Mouse (Mus musculus) midbrain, embryonic 15.5 days (tissue): ENCODE data around the gene Tmem273. TPM values are rescaled to one million over a fixed set of nuclear protein-coding genes. Genes with fewer than 3 reads are reported as not detected.

Experiments
- ATAC-seq: fragments of 200-750 bp; cut with Nextera tagmentation; replicated peaks from 2 replicates; pipeline ENCODE4 v1.8.0; 2017; ENCODE audit warnings: moderate TSS enrichment
- H3K27ac ChIP-seq: fragments of 300-500 bp; sonication (generic); 2 replicates; pipeline ENCODE4 v1.5.1; 2015; ENCODE audit warnings: mild to moderate bottlenecking, inconsistent platforms
- H3K27me3 ChIP-seq: fragments of 300-500 bp; sonication (generic); replicated peaks from 2 replicates; pipeline ENCODE4 v1.6.1; 2015; ENCODE audit warnings: inconsistent platforms
- H3K36me3 ChIP-seq: fragments of 300-500 bp; sonication (generic); replicated peaks from 2 replicates; pipeline ENCODE4 v1.6.1; 2015; ENCODE audit warnings: inconsistent platforms
- H3K4me1 ChIP-seq: fragments of 300-500 bp; sonication (generic); 2 replicates; pipeline ENCODE4 v1.6.1; 2015; ENCODE audit warnings: inconsistent platforms
- H3K4me2 ChIP-seq: fragments of 300-500 bp; sonication (generic); 2 replicates; pipeline ENCODE4 v1.6.1; 2015; ENCODE audit warnings: inconsistent platforms, mild to moderate bottlenecking, moderate library complexity
- H3K4me3 ChIP-seq: fragments of 300-500 bp; sonication (generic); 2 replicates; pipeline ENCODE4 v1.5.1; 2015; ENCODE audit warnings: mild to moderate bottlenecking, inconsistent platforms
- H3K9ac ChIP-seq: fragments of 300-500 bp; sonication (generic); 2 replicates; pipeline ENCODE4 v1.6.1; 2015; ENCODE audit warnings: mild to moderate bottlenecking, inconsistent platforms
- H3K9me3 ChIP-seq: fragments of 300-500 bp; sonication (generic); 2 replicates; pipeline ENCODE4 v1.6.1; 2016; ENCODE audit warnings: inconsistent platforms
- WGBS: fragments of 180-500 bp; shearing (Covaris S2); methylation state at CpG from one replicate; pipeline ENCODE4 v1.1.7; 2015; ENCODE audit warnings: mixed read lengths; 5-methylcytosine and 5-hydroxymethylcytosine counted together
- polyA plus RNA-seq: library from polyadenylated mRNA; unstranded; fragments of >200 nt; fragmentation: Nextera tagmentation; extraction: Ambion mirVana; gene quantifications from 2 replicates; pipeline ENCODE4 v1.2.1, GENCODE M21; 2015

Gene Tmem273
- polyA plus RNA-seq, 1 experiment from 2014 or later: 0.27 TPM

GRCm38 (mm10) chr14:32782866-32783265, 2.9 kb upstream of the Tmem273 start:
- Histone ChIP-seq H3K4me1 (no peaks in the 10 kb centered on the region), H3K27ac (no peak overlapping the region), H3K36me3 (no peaks in the 10 kb centered on the region), H3K9me3 (no peaks in the 10 kb centered on the region), H3K27me3 (no peaks in the 10 kb centered on the region), H3K4me2 (no peak overlapping the region), H3K4me3 (no peak overlapping the region), H3K9ac (no peak overlapping the region)
- 85% methylated on average over 4 of the region's 4 CpGs for WGBS
- no peak for ATAC-seq

DNA sequence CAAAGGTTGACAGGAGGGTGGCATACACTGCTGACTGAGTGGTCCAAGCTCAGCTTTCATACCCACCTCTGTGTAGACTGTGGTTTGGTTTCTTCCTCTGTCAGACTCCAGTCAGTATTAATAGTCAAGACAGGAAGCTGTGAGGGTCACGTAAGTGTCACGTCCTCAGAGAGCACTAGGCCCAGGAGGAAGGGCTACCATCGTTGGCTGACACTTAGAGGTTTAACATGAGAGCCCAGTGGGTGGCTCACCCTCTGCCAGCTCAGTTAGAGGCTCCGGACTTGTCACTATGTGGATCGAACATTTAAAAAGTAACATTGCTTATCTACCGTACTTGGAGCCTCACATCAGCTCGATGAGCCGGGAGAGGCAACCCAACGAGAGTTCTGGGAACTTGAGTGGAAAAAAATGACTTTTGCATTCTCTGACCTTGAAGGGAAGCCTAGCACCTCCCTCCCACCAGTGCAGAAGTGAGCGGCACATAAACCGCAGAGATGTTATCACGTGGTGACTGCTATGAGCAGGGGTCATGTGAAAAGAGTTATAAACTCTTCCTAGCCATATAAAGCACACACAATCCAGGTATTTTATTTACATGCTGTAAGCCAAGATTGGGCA, 1.5 kb upstream of the Tmem273 start:
- Histone ChIP-seq H3K4me3 (no peak overlapping the region), H3K4me2 (no peak overlapping the region), H3K9me3 (no peaks in the 10 kb centered on the region), H3K9ac (no peak overlapping the region), H3K4me1 (no peaks in the 10 kb centered on the region), H3K27ac (no peak overlapping the region), H3K27me3 (no peaks in the 10 kb centered on the region), H3K36me3 (no peaks in the 10 kb centered on the region)
- WGBS: 87% methylated on average over 12 of the region's 12 CpGs
- no peak for ATAC-seq

GRCm38 (mm10) chr14:32784748-32785134, 1.0 kb upstream of the Tmem273 start:
- Histone ChIP-seq H3K4me1 (no peaks in the 10 kb centered on the region), H3K36me3 (no peaks in the 10 kb centered on the region), H3K9ac (no peak overlapping the region), H3K27ac (no peak overlapping the region), H3K4me3 (no peak overlapping the region), H3K4me2 (no peak overlapping the region), H3K27me3 (no peaks in the 10 kb centered on the region), H3K9me3 (no peaks in the 10 kb centered on the region)
- WGBS: 81% methylated on average over 4 of the region's 4 CpGs
- no peak for ATAC-seq

DNA sequence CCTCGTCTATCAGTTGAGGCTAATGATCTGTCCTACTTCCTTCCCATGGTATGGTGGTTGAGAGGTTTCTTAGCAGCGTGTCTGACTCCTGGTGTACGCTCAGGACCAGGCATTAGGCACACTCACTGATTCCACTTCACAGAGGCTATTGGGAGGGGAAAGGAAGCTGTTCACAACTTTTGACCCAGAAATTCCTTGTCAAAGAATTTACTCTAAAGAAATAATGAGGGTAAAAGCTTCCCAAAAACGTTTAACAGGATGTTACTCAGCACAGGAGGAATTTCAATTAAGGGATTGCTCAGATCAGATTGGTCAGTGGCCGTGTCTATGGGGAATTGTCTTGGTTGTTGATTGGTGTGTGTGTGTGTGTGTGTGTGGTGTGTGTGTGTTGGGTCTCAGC, 1.9 kb downstream of the Tmem273 start:
- H3K9me3 ChIP-seq: no peaks in the 10 kb centered on the region
- 65% methylated on average over 5 of the region's 5 CpGs for WGBS
- no peak for ATAC-seq
- no peak overlapping the region for H3K4me3 ChIP-seq
- H3K4me1 ChIP-seq: no peaks in the 10 kb centered on the region
- no peaks in the 10 kb centered on the region for H3K36me3 ChIP-seq
- H3K9ac ChIP-seq: no peak overlapping the region
- H3K27ac ChIP-seq: no peak overlapping the region
- H3K27me3 ChIP-seq: no peaks in the 10 kb centered on the region
- H3K4me2 ChIP-seq: no peak overlapping the region

- ATAC-seq: no peak
- H3K4me3 ChIP-seq: no peak overlapping the region
- WGBS: 42% methylated on average over 8 of the region's 8 CpGs
These were observed 10.6 kb downstream of the Tmem273 start for GRCm38 (mm10) chr14:32796375-32796774.

GRCm38 (mm10) chr14:32797803-32798202, 12.0 kb downstream of the Tmem273 start:
- Histone ChIP-seq H3K27ac (no peak overlapping the region), H3K4me1 (peaks cover 7% of the 10 kb centered on the region), H3K27me3 (no peaks in the 10 kb centered on the region), H3K36me3 (no peaks in the 10 kb centered on the region), H3K9me3 (no peaks in the 10 kb centered on the region), H3K4me3 (no peak overlapping the region), H3K4me2 (no peak overlapping the region), H3K9ac (no peak overlapping the region)
- WGBS: 81% methylated on average over 2 of the region's 2 CpGs
- ATAC-seq: no peak

More at GRCm38 (mm10) chr14:32796375-32796774, 10.6 kb downstream of the Tmem273 start:
- H3K4me1 ChIP-seq: peaks cover 7% of the 10 kb centered on the region
- no peaks in the 10 kb centered on the region for H3K27me3 ChIP-seq
- H3K27ac ChIP-seq: no peak overlapping the region
- H3K36me3 ChIP-seq: no peaks in the 10 kb centered on the region
- H3K9ac ChIP-seq: no peak overlapping the region
- no peaks in the 10 kb centered on the region for H3K9me3 ChIP-seq
- H3K4me2 ChIP-seq: no peak overlapping the region

DNA sequence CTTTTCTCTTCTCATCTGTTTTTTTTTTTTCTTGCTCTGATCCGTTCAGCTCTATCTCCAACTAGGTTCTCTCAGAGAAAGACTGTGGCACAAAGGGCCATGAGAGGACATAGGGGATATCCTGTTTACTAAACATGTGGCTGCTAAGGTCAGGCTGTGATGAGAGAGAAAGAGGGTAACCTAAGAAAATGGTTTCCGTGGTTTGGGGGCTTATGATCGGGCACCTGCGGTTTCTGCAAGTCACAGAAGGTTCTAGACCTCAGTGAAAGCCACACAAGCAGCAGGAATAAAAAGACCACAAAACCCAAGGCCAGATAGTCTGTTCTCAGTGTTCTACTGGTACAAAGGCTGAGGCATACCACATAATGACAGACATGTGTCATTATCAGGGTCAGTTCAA, 12.6 kb downstream of the Tmem273 start:
- Histone ChIP-seq H3K4me2 (no peak overlapping the region), H3K9ac (no peak overlapping the region), H3K4me3 (no peak overlapping the region), H3K36me3 (no peaks in the 10 kb centered on the region), H3K27ac (no peak overlapping the region), H3K9me3 (no peaks in the 10 kb centered on the region), H3K27me3 (no peaks in the 10 kb centered on the region), H3K4me1 (peaks cover 7% of the 10 kb centered on the region)
- no peak for ATAC-seq
- WGBS: 91% methylated on average over 4 of the region's 4 CpGs

GRCm38 (mm10) chr14:32800048-32800447, 14.3 kb downstream of the Tmem273 start:
- Histone ChIP-seq H3K4me1 (peaks cover 7% of the 10 kb centered on the region), H3K27ac (no peak overlapping the region), H3K4me3 (no peak overlapping the region), H3K27me3 (no peaks in the 10 kb centered on the region), H3K36me3 (no peaks in the 10 kb centered on the region), H3K9me3 (no peaks in the 10 kb centered on the region), H3K4me2 (no peak overlapping the region), H3K9ac (no peak overlapping the region)
- 94% methylated on average over 7 of the region's 7 CpGs for WGBS
- no peak for ATAC-seq

- ATAC-seq: no peak
- WGBS: 57% methylated on average over 11 of the region's 11 CpGs
These were observed 15.4 kb downstream of the Tmem273 start for GRCm38 (mm10) chr14:32801016-32801661.

DNA sequence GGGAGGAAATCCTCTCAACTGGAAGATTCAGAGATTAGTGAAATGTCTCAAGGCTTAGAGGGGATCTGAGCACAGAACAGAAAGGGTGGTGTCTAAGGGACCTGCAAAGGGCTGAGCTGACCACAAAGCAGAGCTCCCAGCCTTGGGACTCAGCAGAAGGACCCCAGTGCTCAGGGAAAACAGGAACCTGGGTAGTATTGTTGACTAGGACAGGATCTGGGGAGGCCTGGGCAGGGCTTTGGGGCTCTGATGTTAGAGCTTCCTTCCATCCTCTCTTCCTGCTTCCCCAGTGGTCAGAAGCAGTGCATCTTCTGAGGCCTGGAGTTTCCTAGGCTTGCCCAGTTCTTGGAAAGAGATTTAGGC, 15.9 kb downstream of the Tmem273 start:
- H3K4me2 ChIP-seq: no peak overlapping the region
- H3K4me1 ChIP-seq: peaks cover 2% of the 10 kb centered on the region
- no peaks in the 10 kb centered on the region for H3K36me3 ChIP-seq
- H3K27ac ChIP-seq: no peak overlapping the region
- H3K27me3 ChIP-seq: no peaks in the 10 kb centered on the region
- no peak overlapping the region for H3K4me3 ChIP-seq
- H3K9me3 ChIP-seq: no peaks in the 10 kb centered on the region
- no peak for ATAC-seq
- H3K9ac ChIP-seq: no peak overlapping the region

More at GRCm38 (mm10) chr14:32801016-32801661, 15.4 kb downstream of the Tmem273 start:
- Histone ChIP-seq H3K4me1 (peaks cover 7% of the 10 kb centered on the region), H3K27ac (no peak overlapping the region), H3K27me3 (no peaks in the 10 kb centered on the region), H3K36me3 (no peaks in the 10 kb centered on the region), H3K4me2 (no peak overlapping the region), H3K9me3 (no peaks in the 10 kb centered on the region), H3K4me3 (no peak overlapping the region), H3K9ac (no peak overlapping the region)

- no peak overlapping the region for H3K27ac ChIP-seq
- H3K4me3 ChIP-seq: no peak overlapping the region
- no peaks in the 10 kb centered on the region for H3K4me1 ChIP-seq
- H3K9ac ChIP-seq: no peak overlapping the region
- H3K27me3 ChIP-seq: no peaks in the 10 kb centered on the region
- H3K36me3 ChIP-seq: no peaks in the 10 kb centered on the region
- no peak for ATAC-seq
- no peaks in the 10 kb centered on the region for H3K9me3 ChIP-seq
- no peak overlapping the region for H3K4me2 ChIP-seq
These were observed 24.3 kb downstream of the Tmem273 start for GRCm38 (mm10) chr14:32810111-32810510.

DNA sequence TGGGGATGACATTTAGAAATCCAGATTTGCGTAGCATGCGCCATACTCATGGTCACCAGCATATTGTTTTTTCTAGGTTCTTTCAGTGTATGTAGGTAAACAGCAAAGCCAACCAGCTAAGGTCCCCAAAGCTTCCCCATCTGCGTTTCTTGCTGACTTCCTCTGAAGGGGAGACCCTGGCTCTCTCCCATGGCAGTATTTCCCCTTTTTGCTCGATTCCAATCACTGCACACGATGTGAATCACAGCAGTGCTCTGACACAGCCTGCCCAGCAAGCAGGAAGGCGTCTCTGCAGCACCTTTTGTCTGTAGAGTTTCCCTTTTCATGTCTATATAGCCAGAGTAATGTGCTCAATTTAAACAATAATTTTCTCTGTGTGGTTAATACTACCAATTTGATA, 26.7 kb downstream of the Tmem273 start:
- 75% methylated on average over 6 of the region's 6 CpGs for WGBS
- no peaks in the 10 kb centered on the region for H3K27me3 ChIP-seq
- H3K9me3 ChIP-seq: no peaks in the 10 kb centered on the region
- no peak overlapping the region for H3K4me3 ChIP-seq
- ATAC-seq: no peak
- H3K4me1 ChIP-seq: no peaks in the 10 kb centered on the region
- no peaks in the 10 kb centered on the region for H3K36me3 ChIP-seq
- no peak overlapping the region for H3K27ac ChIP-seq
- H3K9ac ChIP-seq: no peak overlapping the region
- H3K4me2 ChIP-seq: no peak overlapping the region

- Histone ChIP-seq H3K27ac (no peak overlapping the region), H3K9me3 (no peaks in the 10 kb centered on the region), H3K27me3 (no peaks in the 10 kb centered on the region), H3K4me2 (no peak overlapping the region), H3K4me1 (no peaks in the 10 kb centered on the region), H3K4me3 (no peak overlapping the region), H3K36me3 (no peaks in the 10 kb centered on the region), H3K9ac (no peak overlapping the region)
- WGBS: 61% methylated on average over 4 of the region's 4 CpGs
- no peak for ATAC-seq
These were observed 29.2 kb downstream of the Tmem273 start for GRCm38 (mm10) chr14:32814961-32815360.
